Mouse (Mus musculus): ENCODE measurements at regions not wholly inside any gene's neighbourhood (a gene's known extent, or its start where the extent isn't known, plus 50 kb on each side); places are given as distances from the start of the nearest gene placed in this dataset.

DNA sequence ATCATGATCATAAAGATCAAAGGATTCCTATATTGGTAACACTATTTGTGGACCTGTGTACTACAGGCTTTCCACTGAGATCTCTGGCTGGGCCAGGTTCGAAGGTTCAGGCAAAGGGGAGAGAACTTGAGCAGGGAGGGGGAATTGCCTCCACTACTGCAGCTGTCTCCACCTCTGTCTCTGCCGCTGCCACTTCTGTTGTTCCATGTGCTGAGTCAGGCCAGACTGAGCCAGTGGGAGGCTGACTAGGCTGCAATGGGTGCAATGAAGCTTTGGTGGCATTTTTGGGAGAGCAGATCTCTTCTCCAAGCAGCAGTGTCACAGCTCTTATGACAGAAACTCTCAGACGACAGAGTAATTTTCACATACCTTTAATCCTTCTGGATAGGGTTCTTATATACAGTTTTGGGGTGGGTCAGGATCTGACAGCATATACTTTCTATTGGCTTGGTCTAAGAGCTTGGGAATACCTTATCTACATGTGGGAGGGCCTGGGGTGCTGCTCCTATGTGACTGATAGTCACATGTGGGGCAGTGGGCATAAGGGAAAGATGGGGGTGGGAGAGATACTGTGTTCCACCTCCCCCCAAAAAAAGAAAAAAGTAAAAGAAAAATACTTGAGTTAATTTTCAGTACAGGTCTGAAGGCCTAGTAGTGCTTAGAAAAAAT lies 281.5 kb upstream of the Xrcc4 start:
- H3K4me3 ChIP-seq (replicated peaks; ENCODE audit: low read length) = no peak overlapping the region
- H3K27me3 ChIP-seq (ENCODE audit: control insufficient read depth, insufficient read depth, low read length) = no peaks in the 10 kb centered on the region
- no peaks in the 10 kb centered on the region for H3K4me1 ChIP-seq (ENCODE audit: control insufficient read depth, insufficient read depth, low read length)
- no peak for DNase-seq (ENCODE audit: low spot score)
- H3K36me3 ChIP-seq (ENCODE audit: control insufficient read depth, insufficient read depth, low read length) = no peaks in the 10 kb centered on the region
- no peak overlapping the region for H3K9ac ChIP-seq (ENCODE audit: low read depth, low read length, severe bottlenecking)
- TF ChIP-seq POLR2A (IDR thresholded peaks at IDR 0.05; ENCODE audit: borderline replicate concordance, extremely low read depth, insufficient read depth, insufficient read length) = no peak
- H3K27ac ChIP-seq (replicated peaks; ENCODE audit: low read depth, low read length) = no peak overlapping the region
- H3K9me3 ChIP-seq (ENCODE audit: control insufficient read depth, low read length) = no peaks in the 10 kb centered on the region
- 64% methylated on average over 3 of the region's 3 CpGs for WGBS
- ATAC-seq (ENCODE audit: low FRiP score, low read depth) = no peak
- H3K4me2 ChIP-seq (replicated peaks; ENCODE audit: low read depth, low read length, severe bottlenecking) = no peak overlapping the region

DNA sequence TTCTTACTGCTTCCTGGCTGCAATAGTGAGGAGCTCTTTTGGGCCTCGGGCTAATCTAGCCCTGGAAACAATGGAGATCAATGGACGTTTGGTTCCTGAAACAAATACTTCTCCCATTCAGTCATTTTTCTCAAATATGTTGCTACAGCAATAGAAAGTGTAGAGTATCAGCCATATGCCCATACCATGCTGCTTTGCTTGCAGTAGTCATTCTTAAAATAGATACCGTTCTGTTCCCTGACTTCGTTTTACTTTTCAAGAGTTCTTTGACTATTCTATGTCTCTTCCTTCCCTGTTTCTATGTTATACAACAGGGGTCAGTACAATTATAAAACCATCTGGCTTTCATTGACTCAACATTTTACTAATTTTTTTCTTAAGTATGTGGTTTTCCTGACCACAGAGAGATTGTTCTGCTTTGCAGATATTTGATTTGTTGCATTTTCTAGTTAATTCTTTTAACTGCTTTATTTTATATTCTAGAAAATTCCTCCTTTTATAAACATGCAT lies 275.2 kb upstream of the Xrcc4 start:
- DNase-seq (ENCODE audit: low spot score) (no peak), ATAC-seq (ENCODE audit: low FRiP score, low read depth) (no peak)
- no peak overlapping the region for H3K4me2 ChIP-seq (replicated peaks; ENCODE audit: low read depth, low read length, severe bottlenecking)
- TF ChIP-seq POLR2A (IDR thresholded peaks at IDR 0.05; ENCODE audit: borderline replicate concordance, extremely low read depth, insufficient read depth, insufficient read length) = no peak
- no peak overlapping the region for H3K4me3 ChIP-seq (replicated peaks; ENCODE audit: low read length)
- peaks cover 2% of the 10 kb centered on the region; the same call in 1 of the 2 replicates for H3K4me1 ChIP-seq (ENCODE audit: control insufficient read depth, insufficient read depth, low read length)
- H3K27ac ChIP-seq (replicated peaks; ENCODE audit: low read depth, low read length) = no peak overlapping the region
- H3K9ac ChIP-seq (ENCODE audit: low read depth, low read length, severe bottlenecking) = no peak overlapping the region
- H3K9me3 ChIP-seq (ENCODE audit: control insufficient read depth, low read length) = no peaks in the 10 kb centered on the region
- WGBS = 59% methylated on average over 4 of the region's 4 CpGs
- no peaks in the 10 kb centered on the region for H3K27me3 ChIP-seq (ENCODE audit: control insufficient read depth, insufficient read depth, low read length)
- H3K36me3 ChIP-seq (ENCODE audit: control insufficient read depth, insufficient read depth, low read length) = no peaks in the 10 kb centered on the region

DNA sequence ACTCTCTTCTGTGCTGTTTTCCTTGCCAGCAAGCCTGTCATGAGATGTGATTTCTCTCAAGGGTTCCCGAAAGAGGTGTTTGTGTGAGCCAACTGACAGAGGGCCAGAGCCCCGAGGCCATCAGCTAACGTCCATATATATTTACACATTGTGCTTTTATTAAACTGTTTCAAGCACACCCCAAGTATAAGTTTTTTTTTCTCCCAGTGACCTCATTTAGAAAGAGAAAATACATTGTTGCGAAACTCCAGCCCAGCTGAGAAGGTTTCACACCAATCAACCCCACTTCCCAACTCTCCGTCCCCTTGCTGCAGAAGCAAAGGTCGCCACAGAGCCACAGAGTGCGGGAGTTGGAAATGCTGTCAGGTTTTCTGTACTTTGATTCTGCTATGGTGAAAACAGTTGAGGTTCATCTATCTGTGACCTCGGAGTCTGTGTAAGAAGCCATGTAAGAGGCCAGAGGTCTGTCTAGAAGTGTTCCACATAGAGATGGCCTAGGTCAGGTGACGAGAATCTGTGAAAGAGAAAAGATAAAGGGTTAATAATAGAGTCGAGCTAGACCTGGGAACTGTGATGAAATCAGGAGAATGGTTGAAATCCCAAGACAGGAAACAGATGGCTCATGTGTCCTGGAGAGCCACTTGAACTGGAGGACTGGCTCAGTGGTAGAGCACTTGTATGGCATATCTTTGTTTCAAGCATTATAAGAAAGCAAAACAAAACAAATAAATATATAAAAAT lies 270.6 kb upstream of the Xrcc4 start:
- no peak overlapping the region for H3K9ac ChIP-seq (ENCODE audit: low read depth, low read length, severe bottlenecking)
- 60% methylated on average over 10 of the region's 10 CpGs for WGBS
- DNase-seq (ENCODE audit: low spot score) (peak; percentile 36), ATAC-seq (ENCODE audit: low FRiP score, low read depth) (peak; percentile 73)
- H3K27me3 ChIP-seq (ENCODE audit: control insufficient read depth, insufficient read depth, low read length) = no peaks in the 10 kb centered on the region
- no peaks in the 10 kb centered on the region for H3K36me3 ChIP-seq (ENCODE audit: control insufficient read depth, insufficient read depth, low read length)
- H3K9me3 ChIP-seq (ENCODE audit: control insufficient read depth, low read length) = no peaks in the 10 kb centered on the region
- H3K4me1 ChIP-seq (ENCODE audit: control insufficient read depth, insufficient read depth, low read length) = peaks cover 2% of the 10 kb centered on the region; the same call in 1 of the 2 replicates
- H3K4me3 ChIP-seq (replicated peaks; ENCODE audit: low read length) = no peak overlapping the region
- TF ChIP-seq POLR2A (IDR thresholded peaks at IDR 0.05; ENCODE audit: borderline replicate concordance, extremely low read depth, insufficient read depth, insufficient read length) = no peak
- no peak overlapping the region for H3K4me2 ChIP-seq (replicated peaks; ENCODE audit: low read depth, low read length, severe bottlenecking)
- no peak overlapping the region for H3K27ac ChIP-seq (replicated peaks; ENCODE audit: low read depth, low read length)

DNA sequence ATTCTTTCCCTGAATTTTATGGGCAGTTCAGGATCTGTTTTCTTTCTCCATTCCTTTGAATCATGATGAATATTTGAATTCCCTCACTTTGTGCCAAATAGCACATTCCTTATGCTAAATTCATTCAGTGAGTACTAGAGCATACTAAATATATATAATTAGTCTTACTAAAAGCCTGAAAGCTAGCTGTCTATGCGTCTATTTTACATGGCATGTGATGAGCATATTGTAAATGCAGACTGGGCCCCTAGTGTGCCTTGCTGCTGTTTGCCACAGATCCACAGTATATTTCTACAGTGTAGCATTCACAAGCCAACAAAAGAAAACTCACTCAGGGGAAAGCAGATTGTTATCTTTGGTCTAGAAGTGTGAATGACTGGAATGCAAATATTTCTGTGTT lies 268.7 kb upstream of the Xrcc4 start:
- WGBS = 79% methylated on average over 1 of the region's 1 CpGs
- no peak for TF ChIP-seq POLR2A (IDR thresholded peaks at IDR 0.05; ENCODE audit: borderline replicate concordance, extremely low read depth, insufficient read depth, insufficient read length)
- Histone ChIP-seq H3K4me2 (replicated peaks; ENCODE audit: low read depth, low read length, severe bottlenecking) (no peak overlapping the region), H3K4me1 (ENCODE audit: control insufficient read depth, insufficient read depth, low read length) (peaks cover 2% of the 10 kb centered on the region; the same call in 1 of the 2 replicates), H3K27me3 (ENCODE audit: control insufficient read depth, insufficient read depth, low read length) (no peaks in the 10 kb centered on the region), H3K9me3 (ENCODE audit: control insufficient read depth, low read length) (no peaks in the 10 kb centered on the region), H3K9ac (ENCODE audit: low read depth, low read length, severe bottlenecking) (no peak overlapping the region), H3K27ac (replicated peaks; ENCODE audit: low read depth, low read length) (no peak overlapping the region), H3K36me3 (ENCODE audit: control insufficient read depth, insufficient read depth, low read length) (no peaks in the 10 kb centered on the region), H3K4me3 (replicated peaks; ENCODE audit: low read length) (no peak overlapping the region)
- ATAC-seq (ENCODE audit: low FRiP score, low read depth) (no peak), DNase-seq (ENCODE audit: low spot score) (no peak)

DNA sequence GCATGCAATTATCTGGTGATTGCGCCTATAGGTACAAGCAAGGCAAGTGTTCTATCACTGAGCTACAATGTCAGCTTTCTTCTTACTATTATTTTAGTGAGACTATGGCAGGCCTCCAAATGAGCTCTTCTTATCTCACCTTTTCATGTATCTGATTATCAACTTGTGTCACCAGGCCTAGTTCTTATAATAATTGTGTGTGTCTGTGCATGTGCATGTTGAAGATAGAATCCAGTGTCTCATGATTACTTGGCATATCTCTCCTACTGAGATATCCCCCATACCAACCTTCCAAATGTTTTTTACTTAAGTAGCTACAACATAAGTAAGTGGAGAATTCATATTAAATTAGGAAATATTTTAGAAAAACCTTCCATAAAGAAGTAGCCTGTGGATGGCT lies 266.2 kb upstream of the Xrcc4 start:
- 81% methylated on average over 1 of the region's 1 CpGs for WGBS
- TF ChIP-seq POLR2A (IDR thresholded peaks at IDR 0.05; ENCODE audit: borderline replicate concordance, extremely low read depth, insufficient read depth, insufficient read length) = no peak
- no peak for DNase-seq (ENCODE audit: low spot score)
- no peak overlapping the region for H3K27ac ChIP-seq (replicated peaks; ENCODE audit: low read depth, low read length)
- H3K27me3 ChIP-seq (ENCODE audit: control insufficient read depth, insufficient read depth, low read length) = no peaks in the 10 kb centered on the region
- no peaks in the 10 kb centered on the region for H3K9me3 ChIP-seq (ENCODE audit: control insufficient read depth, low read length)
- H3K36me3 ChIP-seq (ENCODE audit: control insufficient read depth, insufficient read depth, low read length) = no peaks in the 10 kb centered on the region
- H3K4me3 ChIP-seq (replicated peaks; ENCODE audit: low read length) = no peak overlapping the region
- H3K9ac ChIP-seq (ENCODE audit: low read depth, low read length, severe bottlenecking) = no peak overlapping the region
- no peak overlapping the region for H3K4me2 ChIP-seq (replicated peaks; ENCODE audit: low read depth, low read length, severe bottlenecking)
- ATAC-seq (ENCODE audit: low FRiP score, low read depth) = no peak
- peaks cover 2% of the 10 kb centered on the region; the same call in 1 of the 2 replicates for H3K4me1 ChIP-seq (ENCODE audit: control insufficient read depth, insufficient read depth, low read length)

All from limb, embryonic 14.5 days (tissue).